Comparison of ENCODE assay signal across 26 mouse cellular contexts in the genomic region with DNA sequence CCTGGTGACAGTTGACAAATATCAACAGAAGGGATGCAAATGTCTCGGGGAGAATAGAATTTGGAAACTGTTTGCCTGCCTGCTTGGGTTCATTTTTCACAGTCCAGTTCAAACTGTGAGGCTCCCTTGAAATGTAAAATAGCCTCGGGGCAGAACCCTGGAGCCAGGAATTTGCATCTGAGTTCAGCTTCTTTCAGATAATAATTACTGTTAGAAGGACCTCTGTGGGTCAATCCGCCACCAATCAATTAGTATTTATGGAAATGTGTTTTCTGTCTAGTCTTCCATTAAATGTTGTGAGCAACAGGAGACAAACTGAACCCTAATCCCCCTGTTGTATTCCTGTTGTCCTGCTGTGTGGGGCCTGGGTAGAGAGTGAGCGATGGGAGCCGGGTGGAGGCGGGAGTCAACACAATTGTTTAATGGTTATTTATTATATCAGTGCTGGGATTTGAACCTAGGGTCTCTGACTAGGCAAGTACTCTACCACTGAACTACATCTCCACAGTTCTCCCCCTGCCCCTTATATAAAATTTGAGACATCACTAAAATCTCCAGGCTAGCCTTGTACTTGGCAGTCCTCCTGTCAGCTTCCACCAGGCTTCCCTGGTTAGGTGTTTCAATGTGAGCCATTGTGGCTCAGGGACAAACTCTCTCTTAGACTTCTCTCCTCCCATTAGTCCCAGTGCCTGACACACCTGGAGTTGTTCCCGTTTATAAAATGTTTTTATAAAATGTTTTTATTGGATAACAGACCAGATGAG.
A peak's percentile ranks its signal among the peaks of the same experiment; 100 is the strongest.
DNase-seq lines count a peak whose midpoint lies in the region; ATAC-seq and TF ChIP-seq lines count a peak whose summit lies in the region.
"Had no signal": no experiment of that assay in that cellular context is flagged by ENCODE, and none has a peak within 500 bp of the region (broad histone marks: within the 10 kb centered on the region; RNA-seq: fewer than 3 reads in every experiment).

No protein-coding gene starts in this region.

- H3K9me3 ChIP-seq in forebrain, embryonic 14.5 days (replicated peaks; ENCODE audit: control insufficient read depth, low read length), result no peaks in the 10 kb centered on the region
- no peaks in the 10 kb centered on the region for H3K9me3 ChIP-seq in forebrain, postnatal 0 days (ENCODE audit: low read length)
- H3K9me3 ChIP-seq in neural tube, embryonic 11.5 days (ENCODE audit: control insufficient read depth, low read length), result no peaks in the 10 kb centered on the region
- H3K9me3 ChIP-seq in ES-E14 (ENCODE audit: control insufficient read depth, insufficient read depth, low read depth, low read length), result no peaks in the 10 kb centered on the region
- H3K9me3 ChIP-seq in limb, embryonic 14.5 days (ENCODE audit: control insufficient read depth, low read length), result no peaks in the 10 kb centered on the region
- H3K9me3 ChIP-seq: embryonic facial prominence, embryonic 13.5 days; heart, embryonic 12.5 days; intestine, embryonic 15.5 days; kidney, embryonic 15.5 days; limb, embryonic 12.5 days; lung, embryonic 15.5 days; neural tube, embryonic 13.5 days had no signal

- TF ChIP-seq POLR2A in limb, embryonic 14.5 days (IDR thresholded peaks at IDR 0.05; ENCODE audit: borderline replicate concordance, extremely low read depth, insufficient read depth, insufficient read length), result no peak

- DNase-seq in forebrain, embryonic 14.5 days (ENCODE audit: low spot score), result peak; percentile 29
- no peak for DNase-seq in forebrain, postnatal 0 days
- peak; percentile 56 for DNase-seq in neural tube, embryonic 11.5 days (ENCODE audit: low spot score)
- no peak for DNase-seq in neural tube, embryonic 10.5 days (ENCODE audit: extremely low spot score, low spot score)
- peak; percentile 81 for DNase-seq in ES-E14 (ENCODE audit: low read depth, low spot score)
- DNase-seq in limb, embryonic 14.5 days (ENCODE audit: low spot score), result peak; percentile 16
- no peak for DNase-seq in kidney, adult 9 months
- DNase-seq in kidney, postnatal 14 days, result no peak
- DNase-seq: adrenal gland, postnatal 25 days; cerebellum, adult 11-12 months; cerebellum, postnatal 14 days; heart, postnatal 14 days; lung, postnatal 4 days; right cerebral cortex, postnatal 14 days; thymus, adult 18-20 months; thymus, postnatal 4 days had no signal

- WGBS in forebrain, embryonic 14.5 days, result 12% methylated on average over 7 of the region's 7 CpGs
- WGBS in forebrain, postnatal 0 days, result 24% methylated on average over 7 of the region's 7 CpGs
- 29% methylated on average over 7 of the region's 7 CpGs for WGBS in neural tube, embryonic 11.5 days
- 40% methylated on average over 7 of the region's 7 CpGs for WGBS in limb, embryonic 14.5 days

- H3K36me3 ChIP-seq in forebrain, embryonic 14.5 days (ENCODE audit: control insufficient read depth, insufficient read depth, low read length), result no peaks in the 10 kb centered on the region
- H3K36me3 ChIP-seq in forebrain, postnatal 0 days (ENCODE audit: insufficient read depth), result no peaks in the 10 kb centered on the region
- H3K36me3 ChIP-seq in neural tube, embryonic 11.5 days (ENCODE audit: control insufficient read depth, insufficient read depth, low read length), result no peaks in the 10 kb centered on the region
- H3K36me3 ChIP-seq in ES-E14 (ENCODE audit: control insufficient read depth, insufficient read depth, low read length, poor library complexity, severe bottlenecking), result no peaks in the 10 kb centered on the region; the same call in 1 of the 2 replicates
- H3K36me3 ChIP-seq in limb, embryonic 14.5 days (ENCODE audit: control insufficient read depth, insufficient read depth, low read length), result no peaks in the 10 kb centered on the region
- H3K36me3 ChIP-seq: embryonic facial prominence, embryonic 13.5 days; heart, embryonic 12.5 days; intestine, embryonic 15.5 days; kidney, embryonic 15.5 days; limb, embryonic 12.5 days; lung, embryonic 15.5 days; neural tube, embryonic 13.5 days had no signal

- 0 out of 2 replicates have a peak, but pooled peaks cover 4% of the 10 kb centered on the region for H3K27me3 ChIP-seq in forebrain, embryonic 14.5 days (replicated peaks; ENCODE audit: control insufficient read depth, insufficient read depth, low read length)
- H3K27me3 ChIP-seq in forebrain, postnatal 0 days (ENCODE audit: insufficient read depth, low read length), result no peaks in the 10 kb centered on the region
- no peaks in the 10 kb centered on the region for H3K27me3 ChIP-seq in neural tube, embryonic 11.5 days (ENCODE audit: control insufficient read depth, insufficient read depth, low read length)
- no peaks in the 10 kb centered on the region for H3K27me3 ChIP-seq in limb, embryonic 14.5 days (ENCODE audit: control insufficient read depth, insufficient read depth, low read length)
- H3K27me3 ChIP-seq: embryonic facial prominence, embryonic 13.5 days; intestine, embryonic 15.5 days; limb, embryonic 12.5 days; lung, embryonic 15.5 days had no signal

- no peak overlapping the region for H3K4me3 ChIP-seq in forebrain, embryonic 14.5 days (ENCODE audit: low read depth, low read length)
- no peak overlapping the region for H3K4me3 ChIP-seq in forebrain, postnatal 0 days (ENCODE audit: low read depth, low read length)
- H3K4me3 ChIP-seq in neural tube, embryonic 11.5 days (ENCODE audit: low read depth, low read length), result no peak overlapping the region
- H3K4me3 ChIP-seq in ES-E14 (ENCODE audit: insufficient read depth in 1 of 2, low read depth in 1 of 2, low read length in 2 of 2, poor library complexity in 1 of 2, severe bottlenecking in 1 of 2), result no peak overlapping the region
- H3K4me3 ChIP-seq in limb, embryonic 14.5 days (replicated peaks; ENCODE audit: low read length), result no peak overlapping the region
- H3K4me3 ChIP-seq: embryonic facial prominence, embryonic 13.5 days; heart, embryonic 12.5 days; intestine, embryonic 15.5 days; kidney, embryonic 15.5 days; limb, embryonic 12.5 days; lung, embryonic 15.5 days; neural tube, embryonic 13.5 days had no signal

- in situ Hi-C loops in ES-E14 (cut with MboI; ENCODE audit: low sequenced_read_pairs in 2 of 2, unreplicated experiment in 2 of 2), result loop anchor here in 1 of 2 experiments (25.0 kb wide), 1 partner anchor 166 kb away; no protein-coding TSS in a partner anchor

- no peak for ATAC-seq in forebrain, embryonic 14.5 days
- no peak for ATAC-seq in forebrain, postnatal 0 days
- no peak for ATAC-seq in neural tube, embryonic 11.5 days (ENCODE audit: insufficient read depth, low FRiP score, low TSS enrichment)
- ATAC-seq in limb, embryonic 14.5 days (ENCODE audit: low FRiP score, low read depth), result peak; percentile 69; the same call in 1 of the 2 replicates
- ATAC-seq: activated CD4-positive, CD25-positive, alpha-beta regulatory T cell, adult 4 months; intestine, embryonic 15.5 days had no signal

- H3K9ac ChIP-seq in forebrain, embryonic 14.5 days (ENCODE audit: low read length), result no peak overlapping the region
- no peak overlapping the region for H3K9ac ChIP-seq in forebrain, postnatal 0 days
- H3K9ac ChIP-seq in neural tube, embryonic 11.5 days (ENCODE audit: low read length), result no peak overlapping the region
- H3K9ac ChIP-seq in ES-E14 (ENCODE audit: insufficient read depth, low read depth, low read length, poor library complexity, severe bottlenecking), result no peak overlapping the region
- no peak overlapping the region for H3K9ac ChIP-seq in limb, embryonic 14.5 days (ENCODE audit: low read depth, low read length, severe bottlenecking)
- H3K9ac ChIP-seq: embryonic facial prominence, embryonic 13.5 days; heart, embryonic 12.5 days; hindbrain, embryonic 14.5 days; intestine, embryonic 15.5 days; kidney, embryonic 15.5 days; limb, embryonic 12.5 days; liver, embryonic 14.5 days; lung, embryonic 15.5 days; neural tube, embryonic 13.5 days had no signal

- H3K4me2 ChIP-seq in forebrain, embryonic 14.5 days (ENCODE audit: low read length), result no peak overlapping the region
- no peak overlapping the region for H3K4me2 ChIP-seq in forebrain, postnatal 0 days (ENCODE audit: low read depth)
- no peak overlapping the region for H3K4me2 ChIP-seq in neural tube, embryonic 11.5 days (ENCODE audit: low read depth)
- no peak overlapping the region for H3K4me2 ChIP-seq in limb, embryonic 14.5 days (replicated peaks; ENCODE audit: low read depth, low read length, severe bottlenecking)
- H3K4me2 ChIP-seq: embryonic facial prominence, embryonic 13.5 days; heart, embryonic 12.5 days; hindbrain, embryonic 14.5 days; intestine, embryonic 15.5 days; kidney, embryonic 15.5 days; limb, embryonic 12.5 days; lung, embryonic 15.5 days; neural tube, embryonic 13.5 days had no signal

- no peak for TF ChIP-seq CTCF in forebrain, postnatal 0 days (IDR thresholded peaks at IDR 0.05; ENCODE audit: low read depth)

- no peaks in the 10 kb centered on the region for H3K4me1 ChIP-seq in forebrain, embryonic 14.5 days (ENCODE audit: control insufficient read depth, insufficient read depth, low read length)
- no peaks in the 10 kb centered on the region for H3K4me1 ChIP-seq in forebrain, postnatal 0 days (ENCODE audit: insufficient read depth)
- no peaks in the 10 kb centered on the region for H3K4me1 ChIP-seq in neural tube, embryonic 11.5 days (ENCODE audit: control insufficient read depth, insufficient read depth, low read length)
- peaks cover 4 to 28% of the 10 kb centered on the region in 2 experiments for H3K4me1 ChIP-seq in ES-E14 (ENCODE audit: control insufficient read depth in 2 of 2, insufficient read depth in 2 of 2, low read length in 2 of 2, poor library complexity in 1 of 2)
- peaks cover 7% of the 10 kb centered on the region; the same call in 1 of the 2 replicates for H3K4me1 ChIP-seq in limb, embryonic 14.5 days (ENCODE audit: control insufficient read depth, insufficient read depth, low read length)
- H3K4me1 ChIP-seq: embryonic facial prominence, embryonic 13.5 days; kidney, embryonic 15.5 days; lung, embryonic 15.5 days had no signal

- no peak overlapping the region for H3K27ac ChIP-seq in forebrain, embryonic 14.5 days (ENCODE audit: low read depth, low read length)
- H3K27ac ChIP-seq in forebrain, postnatal 0 days (ENCODE audit: low read depth, low read length), result no peak overlapping the region
- H3K27ac ChIP-seq in neural tube, embryonic 11.5 days (ENCODE audit: low read depth, low read length), result no peak overlapping the region
- H3K27ac ChIP-seq in ES-E14 (ENCODE audit: insufficient read depth, low read depth, low read length, poor library complexity, severe bottlenecking), result peak overlapping the region; percentile 48; the same call in 1 of the 2 replicates
- no peak overlapping the region for H3K27ac ChIP-seq in limb, embryonic 14.5 days (replicated peaks; ENCODE audit: low read depth, low read length)
- H3K27ac ChIP-seq: embryonic facial prominence, embryonic 13.5 days; hindbrain, embryonic 14.5 days; intestine, embryonic 15.5 days; kidney, embryonic 15.5 days; limb, embryonic 12.5 days; liver, embryonic 14.5 days; lung, embryonic 15.5 days; neural tube, embryonic 13.5 days had no signal

TF ChIP-seq in ES-E14, 5 proteins besides CTCF, POLR2A, EP300 and RAD21 (continues in another document):
- TF ChIP-seq HCFC1 (IDR thresholded peaks at IDR 0.05; ENCODE audit: borderline replicate concordance, insufficient read depth, low read length), result no peak
- no peak for TF ChIP-seq CHD2 (IDR thresholded peaks at IDR 0.05; ENCODE audit: low read depth, low read length)
- TF ChIP-seq MAFK (IDR thresholded peaks at IDR 0.05; ENCODE audit: insufficient read depth, low read depth, low read length), result no peak
- TF ChIP-seq ZC3H11A (IDR thresholded peaks at IDR 0.05; ENCODE audit: borderline replicate concordance, low read depth, low read length), result no peak

Comparison
In these comparisons a context has a peak if more than half of its experiments do, and no peak if none do; other contexts are left out.
1. DNase-seq: peak in forebrain, embryonic 14.5 days (single experiment), neural tube, embryonic 11.5 days (single experiment), ES-E14 (single experiment) and limb, embryonic 14.5 days (single experiment); none in forebrain, postnatal 0 days (single experiment), neural tube, embryonic 10.5 days (single experiment), kidney, adult 9 months (single experiment) and kidney, postnatal 14 days (single experiment).